Comparison of ENCODE assay signal across 11 mouse cellular contexts in genomic region chr2:144123395-144124034, GRCm38 (mm10).
A peak's percentile ranks its signal among the peaks of the same experiment; 100 is the strongest.
DNase-seq lines count a peak whose midpoint lies in the region; ATAC-seq lines count a peak whose summit lies in the region.
"Had no signal": no experiment of that assay in that cellular context is flagged by ENCODE, and none has a peak within 500 bp of the region (broad histone marks: within the 10 kb centered on the region; RNA-seq: fewer than 3 reads in every experiment).

No protein-coding gene starts in this region.

- no peaks in the 10 kb centered on the region for H3K27me3 ChIP-seq in limb, embryonic 11.5 days (ENCODE audit: control insufficient read depth, insufficient read depth, low read length)
- H3K27me3 ChIP-seq in limb, embryonic 10.5 days (ENCODE audit: low read depth, poor library complexity, severe bottlenecking): no peaks in the 10 kb centered on the region
- H3K27me3 ChIP-seq in embryonic facial prominence, embryonic 15.5 days: no peaks in the 10 kb centered on the region
- no peaks in the 10 kb centered on the region for H3K27me3 ChIP-seq in intestine, embryonic 15.5 days (replicated peaks)
- no peaks in the 10 kb centered on the region for H3K27me3 ChIP-seq in liver, embryonic 11.5 days (replicated peaks; ENCODE audit: control insufficient read depth, insufficient read depth, low read length)
- H3K27me3 ChIP-seq in midbrain, embryonic 10.5 days (ENCODE audit: low read depth, poor library complexity, severe bottlenecking): no peaks in the 10 kb centered on the region

- no peak overlapping the region for H3K4me3 ChIP-seq in limb, embryonic 11.5 days (ENCODE audit: low read depth, low read length)
- H3K4me3 ChIP-seq in limb, embryonic 10.5 days: no peak overlapping the region
- no peak overlapping the region for H3K4me3 ChIP-seq in embryonic facial prominence, embryonic 15.5 days (replicated peaks)
- no peak overlapping the region for H3K4me3 ChIP-seq in intestine, embryonic 15.5 days (replicated peaks)
- H3K4me3 ChIP-seq in liver, embryonic 11.5 days (ENCODE audit: low read depth, low read length): no peak overlapping the region
- H3K4me3 ChIP-seq in midbrain, embryonic 10.5 days: no peak overlapping the region
- H3K4me3 ChIP-seq: megakaryocyte, embryonic 14.5 days had no signal

- peak; percentile 68 for ATAC-seq in limb, embryonic 11.5 days (ENCODE audit: insufficient number of reproducible peaks, low FRiP score, low TSS enrichment, low read depth)
- ATAC-seq in embryonic facial prominence, embryonic 15.5 days (ENCODE audit: insufficient number of reproducible peaks, low FRiP score, low TSS enrichment, low read depth): peak; percentile 83
- ATAC-seq in intestine, embryonic 15.5 days: peak; percentile 64; the same call in 1 of the 2 replicates
- ATAC-seq in liver, embryonic 11.5 days (replicated peaks; ENCODE audit: low FRiP score): no peak

- no peak overlapping the region for H3K9ac ChIP-seq in limb, embryonic 11.5 days (ENCODE audit: low read length)
- no peak overlapping the region for H3K9ac ChIP-seq in embryonic facial prominence, embryonic 15.5 days
- H3K9ac ChIP-seq in intestine, embryonic 15.5 days: no peak overlapping the region
- no peak overlapping the region for H3K9ac ChIP-seq in liver, embryonic 11.5 days (ENCODE audit: low read depth, low read length)

- no peak overlapping the region for H3K27ac ChIP-seq in limb, embryonic 11.5 days (replicated peaks; ENCODE audit: low read depth, low read length)
- H3K27ac ChIP-seq in limb, embryonic 10.5 days: no peak overlapping the region
- H3K27ac ChIP-seq in embryonic facial prominence, embryonic 15.5 days (replicated peaks): peak overlapping the region; percentile 76
- H3K27ac ChIP-seq in intestine, embryonic 15.5 days: no peak overlapping the region
- H3K27ac ChIP-seq in liver, embryonic 11.5 days (ENCODE audit: low read depth, low read length): no peak overlapping the region
- no peak overlapping the region for H3K27ac ChIP-seq in midbrain, embryonic 10.5 days (replicated peaks)

- 0 out of 2 replicates have a peak, but pooled peaks cover 2% of the 10 kb centered on the region for H3K4me1 ChIP-seq in limb, embryonic 11.5 days (ENCODE audit: control insufficient read depth, insufficient read depth, low read length)
- H3K4me1 ChIP-seq in limb, embryonic 10.5 days: peaks cover 10% of the 10 kb centered on the region
- H3K4me1 ChIP-seq in embryonic facial prominence, embryonic 15.5 days: peaks cover 21% of the 10 kb centered on the region; the same call in 1 of the 2 replicates
- H3K4me1 ChIP-seq in intestine, embryonic 15.5 days (replicated peaks): no peaks in the 10 kb centered on the region
- H3K4me1 ChIP-seq in liver, embryonic 11.5 days (replicated peaks; ENCODE audit: control insufficient read depth, insufficient read depth, low read length): no peaks in the 10 kb centered on the region
- peaks cover 6% of the 10 kb centered on the region; the same call in 1 of the 2 replicates for H3K4me1 ChIP-seq in midbrain, embryonic 10.5 days

- no peaks in the 10 kb centered on the region for H3K9me3 ChIP-seq in limb, embryonic 11.5 days (ENCODE audit: control insufficient read depth, low read length)
- H3K9me3 ChIP-seq in limb, embryonic 10.5 days (replicated peaks): no peaks in the 10 kb centered on the region
- no peaks in the 10 kb centered on the region for H3K9me3 ChIP-seq in embryonic facial prominence, embryonic 15.5 days (replicated peaks)
- H3K9me3 ChIP-seq in intestine, embryonic 15.5 days: no peaks in the 10 kb centered on the region
- no peaks in the 10 kb centered on the region for H3K9me3 ChIP-seq in liver, embryonic 11.5 days (ENCODE audit: control insufficient read depth, low read length)
- H3K9me3 ChIP-seq in midbrain, embryonic 10.5 days (replicated peaks): no peaks in the 10 kb centered on the region

- 76% methylated on average over 8 of the region's 8 CpGs for WGBS in limb, embryonic 11.5 days
- WGBS in limb, embryonic 10.5 days: 84% methylated on average over 8 of the region's 8 CpGs
- WGBS in embryonic facial prominence, embryonic 15.5 days: 26% methylated on average over 8 of the region's 8 CpGs
- 57% methylated on average over 8 of the region's 8 CpGs for WGBS in intestine, embryonic 15.5 days
- 72% methylated on average over 8 of the region's 8 CpGs for WGBS in liver, embryonic 11.5 days
- 89% methylated on average over 8 of the region's 8 CpGs for WGBS in midbrain, embryonic 10.5 days

- no peaks in the 10 kb centered on the region for H3K36me3 ChIP-seq in limb, embryonic 11.5 days (ENCODE audit: control insufficient read depth, insufficient read depth, low read length)
- no peaks in the 10 kb centered on the region for H3K36me3 ChIP-seq in limb, embryonic 10.5 days
- no peaks in the 10 kb centered on the region for H3K36me3 ChIP-seq in embryonic facial prominence, embryonic 15.5 days
- no peaks in the 10 kb centered on the region for H3K36me3 ChIP-seq in intestine, embryonic 15.5 days
- H3K36me3 ChIP-seq in liver, embryonic 11.5 days (ENCODE audit: control insufficient read depth, insufficient read depth, low read length): no peaks in the 10 kb centered on the region
- no peaks in the 10 kb centered on the region for H3K36me3 ChIP-seq in midbrain, embryonic 10.5 days

- DNase-seq in limb, embryonic 11.5 days (ENCODE audit: low spot score): peak; percentile 24
- no peak for DNase-seq in limb, embryonic 10.5 days (ENCODE audit: low spot score)
- DNase-seq in skeletal muscle tissue, adult 2 months (ENCODE audit: low read depth, low spot score): peak; percentile 60
- DNase-seq in liver, embryonic 11.5 days (ENCODE audit: low spot score): no peak
- no peak for DNase-seq in midbrain, embryonic 10.5 days (ENCODE audit: low spot score)
- DNase-seq in adrenal gland, postnatal 14 days: no peak
- DNase-seq: spleen, adult 18-20 months; thymus, postnatal 4 days had no signal

- H3K4me2 ChIP-seq in limb, embryonic 11.5 days (ENCODE audit: low read depth, severe bottlenecking): no peak overlapping the region
- no peak overlapping the region for H3K4me2 ChIP-seq in embryonic facial prominence, embryonic 15.5 days (replicated peaks)
- H3K4me2 ChIP-seq in intestine, embryonic 15.5 days (replicated peaks): no peak overlapping the region
- no peak overlapping the region for H3K4me2 ChIP-seq in liver, embryonic 11.5 days

Comparison
In these comparisons a context has a peak if more than half of its experiments do, and no peak if none do; other contexts are left out.
1. DNase-seq: peak in limb, embryonic 11.5 days (single experiment) and skeletal muscle tissue, adult 2 months (single experiment); none in limb, embryonic 10.5 days (single experiment), liver, embryonic 11.5 days (single experiment), midbrain, embryonic 10.5 days (single experiment) and adrenal gland, postnatal 14 days (single experiment).